Mouse (Mus musculus) spleen, adult 2 months (tissue): ENCODE data around the gene Ube2cbp.

Source experiments
- CTCF ChIP-seq: fragments of 200-500 bp; IDR thresholded peaks from 2 replicates; pipeline ENCODE4 v1.5.1; 2011; ENCODE audit warnings: mild to moderate bottlenecking, inconsistent platforms; ENCODE audit not compliant: insufficient read depth, insufficient read length, insufficient replicate concordance; ENCODE audit errors: extremely low read depth
- POLR2A ChIP-seq: fragments of 200-500 bp; IDR thresholded peaks from 2 replicates; pipeline ENCODE4 v1.6.1; 2011; ENCODE audit warnings: low read depth, low read length, inconsistent platforms

GRCm38 (mm10) chr9:86330591-86330990, 134.2 kb downstream of the Ube2cbp start:
- TF ChIP-seq POLR2A = no peak
- no peak for TF ChIP-seq CTCF
